Mouse (Mus musculus) CH12.LX (cell line): ENCODE measurements at regions not wholly inside any gene's neighbourhood (a gene's known extent, or its start where the extent isn't known, plus 50 kb on each side); places are given as distances from the start of the nearest gene placed in this dataset.

Experiments
- DNase-seq: peaks from one replicate; pipeline ENCODE4 v3.0.0-alpha.2; 2013; ENCODE audit errors: extremely low read depth
- H3K27ac ChIP-seq: 2 replicates; pipeline ENCODE4 v1.5.1; 2012; ENCODE audit warnings: low read depth, mild to moderate bottlenecking, control low read depth, moderate library complexity; ENCODE audit not compliant: insufficient read depth
- H3K27me3 ChIP-seq: replicated peaks from 2 replicates; pipeline ENCODE3; 2012; ENCODE audit warnings: inconsistent platforms
- H3K36me3 ChIP-seq, 2 experiments: replicated peaks in 1 of 2; 2 replicates each; pipeline versions ENCODE3 to v1.6.1; 2012; ENCODE audit warnings: inconsistent platforms in 1 of 2, low read length in 1 of 2, mild to moderate bottlenecking in 1 of 2, mixed read lengths in 1 of 2, moderate library complexity in 1 of 2; ENCODE audit not compliant: control insufficient read depth in 1 of 2, insufficient read depth in 1 of 2
- H3K4me1 ChIP-seq, 2 experiments: 2 replicates each; pipeline ENCODE4 v1.6.1; 2012; ENCODE audit warnings: inconsistent platforms in 1 of 2, moderate library complexity in 1 of 2; ENCODE audit not compliant: insufficient read depth in 2 of 2, control insufficient read depth in 1 of 2
- H3K4me2 ChIP-seq: 2 replicates; pipeline ENCODE4 v1.6.1; 2012; ENCODE audit warnings: low read depth, mild to moderate bottlenecking, control low read depth; ENCODE audit not compliant: poor library complexity, insufficient read depth, severe bottlenecking
- H3K4me3 ChIP-seq, 3 experiments: fragments of 150-350 bp in 1 of 3; sonication (generic) in 1 of 3; replicated peaks in 1 of 3; 2 replicates each; pipeline versions ENCODE3 to v1.5.1; 2011 to 2012; ENCODE audit warnings: low read depth in 2 of 3, low read length in 2 of 3, mild to moderate bottlenecking in 2 of 3, moderate library complexity in 2 of 3, control low read depth in 1 of 3, improper control_type of control experiment in 1 of 3, inconsistent platforms in 1 of 3, mixed read lengths in 1 of 3; ENCODE audit not compliant: poor library complexity in 1 of 3
- H3K79me2 ChIP-seq: replicated peaks from 2 replicates; pipeline ENCODE4 v1.6.1; 2012; ENCODE audit warnings: mild to moderate bottlenecking, moderate library complexity; ENCODE audit not compliant: control insufficient read depth, poor library complexity, insufficient read depth, severe bottlenecking; ENCODE audit errors: extremely low read depth
- H3K9ac ChIP-seq: 2 replicates; pipeline ENCODE4 v1.6.1; 2012; ENCODE audit warnings: low read depth, mild to moderate bottlenecking, control low read depth, moderate library complexity; ENCODE audit not compliant: insufficient read depth
- H3K9me3 ChIP-seq: replicated peaks from 2 replicates; pipeline ENCODE3; 2012; ENCODE audit warnings: low read length, inconsistent platforms, mixed read lengths
- BHLHE40 ChIP-seq: IDR thresholded peaks from 2 replicates; pipeline ENCODE4 v1.6.1; 2011; ENCODE audit warnings: mild to moderate bottlenecking, low read depth, low read length, improper control_type of control experiment
- CHD1 ChIP-seq: IDR thresholded peaks from 2 replicates; pipeline ENCODE4 v1.6.1; 2012; ENCODE audit warnings: low read depth, low read length, improper control_type of control experiment, inconsistent platforms
- E2F4 ChIP-seq: IDR thresholded peaks from 2 replicates; pipeline ENCODE4 v1.6.1; 2011; ENCODE audit warnings: low read depth, low read length, improper control_type of control experiment; ENCODE audit not compliant: insufficient replicate concordance
- ETS1 ChIP-seq: conservative IDR thresholded peaks from 2 replicates; pipeline ENCODE4 v1.6.1; 2012; ENCODE audit warnings: low read depth, mild to moderate bottlenecking, inconsistent platforms, low read length, improper control_type of control experiment, moderate library complexity
- GABPA ChIP-seq: IDR thresholded peaks from 2 replicates; pipeline ENCODE4 v1.6.1; 2012; ENCODE audit warnings: low read depth, low read length, improper control_type of control experiment, inconsistent platforms; ENCODE audit not compliant: insufficient replicate concordance
- HCFC1 ChIP-seq: IDR thresholded peaks from 2 replicates; pipeline ENCODE4 v1.6.1; 2012; ENCODE audit warnings: low read depth, mild to moderate bottlenecking, inconsistent platforms, low read length, improper control_type of control experiment
- JUN ChIP-seq: IDR thresholded peaks from 2 replicates; pipeline ENCODE4 v1.6.1; 2011; ENCODE audit warnings: low read depth, mild to moderate bottlenecking, low read length, improper control_type of control experiment, moderate library complexity; ENCODE audit not compliant: insufficient read depth
- JUND ChIP-seq: conservative IDR thresholded peaks from 2 replicates; pipeline ENCODE4 v1.6.1; 2011; ENCODE audit warnings: low read depth, low read length, improper control_type of control experiment
- KAT2A ChIP-seq: IDR thresholded peaks from 2 replicates; pipeline ENCODE4 v1.6.1; 2012; ENCODE audit warnings: low read length, improper control_type of control experiment, inconsistent platforms; ENCODE audit not compliant: insufficient replicate concordance
- MAFK ChIP-seq: IDR thresholded peaks from 2 replicates; pipeline ENCODE4 v1.6.1; 2011; ENCODE audit warnings: low read length, improper control_type of control experiment; ENCODE audit not compliant: insufficient replicate concordance
- MAX ChIP-seq: IDR thresholded peaks from 2 replicates; pipeline ENCODE4 v1.6.1; 2011; ENCODE audit warnings: low read length, improper control_type of control experiment
- MEF2A ChIP-seq: IDR thresholded peaks from 2 replicates; pipeline ENCODE4 v1.6.1; 2014; ENCODE audit warnings: low read depth, mild to moderate bottlenecking, inconsistent platforms, low read length, improper control_type of control experiment, borderline replicate concordance
- MXI1 ChIP-seq: IDR thresholded peaks from 2 replicates; pipeline ENCODE4 v1.6.1; 2011; ENCODE audit warnings: mild to moderate bottlenecking, low read depth, low read length, improper control_type of control experiment
- MYC ChIP-seq: IDR thresholded peaks from 2 replicates; pipeline ENCODE4 v1.6.1; 2011; ENCODE audit warnings: low read depth, mild to moderate bottlenecking, improper control_type of control experiment, low read length
- PAX5 ChIP-seq: IDR thresholded peaks from 2 replicates; pipeline ENCODE4 v1.6.1; 2012; ENCODE audit warnings: low read length, inconsistent platforms, mixed read lengths
- POLR2AphosphoS2 ChIP-seq: IDR thresholded peaks from 2 replicates; pipeline ENCODE4 v1.6.1; 2011; ENCODE audit warnings: low read depth, low read length, improper control_type of control experiment
- TBP ChIP-seq: conservative IDR thresholded peaks from 2 replicates; pipeline ENCODE4 v1.6.1; 2011; ENCODE audit warnings: low read depth, low read length, improper control_type of control experiment
- TCF12 ChIP-seq: IDR thresholded peaks from 2 replicates; pipeline ENCODE4 v1.6.1; 2014; ENCODE audit warnings: low read depth, mild to moderate bottlenecking, inconsistent platforms, low read length, improper control_type of control experiment
- UBTF ChIP-seq: IDR thresholded peaks from 2 replicates; pipeline ENCODE4 v1.6.1; 2012; ENCODE audit warnings: low read depth, mild to moderate bottlenecking, inconsistent platforms, low read length, improper control_type of control experiment, moderate library complexity
- USF1 ChIP-seq: IDR thresholded peaks from 2 replicates; pipeline ENCODE4 v1.6.1; 2014; ENCODE audit warnings: low read depth, mild to moderate bottlenecking, inconsistent platforms, low read length, improper control_type of control experiment
- ZC3H11A ChIP-seq: IDR thresholded peaks from 2 replicates; pipeline ENCODE4 v1.6.1; 2012; ENCODE audit warnings: low read depth, mild to moderate bottlenecking, inconsistent platforms, low read length, improper control_type of control experiment
- ZKSCAN1 ChIP-seq: IDR thresholded peaks from 2 replicates; pipeline ENCODE4 v1.6.1; 2012; ENCODE audit warnings: low read depth, inconsistent platforms, low read length, improper control_type of control experiment, borderline replicate concordance
- ZMIZ1 ChIP-seq: IDR thresholded peaks from 2 replicates; pipeline ENCODE4 v1.6.1; 2012; ENCODE audit warnings: low read depth, mild to moderate bottlenecking, inconsistent platforms, low read length, improper control_type of control experiment
- dilution Hi-C: fragments of 300-500 bp; cut with MboI; formaldehyde crosslinking; loops from 2 replicates; pipeline ENCODE4 v1.14.3; 2020; ENCODE audit warnings: low sequenced_read_pairs; ENCODE audit not compliant: extremely low pct_unique_long_range_greater_than_20kb, extremely low pct_ligation_motif_present
- in situ Hi-C: fragments of 300-500 bp; cut with MboI; formaldehyde crosslinking; loops from 3 replicates; pipeline ENCODE4 v1.14.3; 2019; ENCODE audit warnings: low sequenced_read_pairs, low pct_ligation_motif_present, low pct_unique_long_range_greater_than_20kb, mixed read lengths

GRCm38 (mm10) chr10:56469895-56470294 lies 92.8 kb downstream of the Gja1 start:
- dilution Hi-C loops (no loop called here), in situ Hi-C loops (no loop called here)
- no peaks in the 10 kb centered on the region for H3K4me1 ChIP-seq
- DNase-seq = no peak
- no peak for TF ChIP-seq PAX5
- no peak for TF ChIP-seq MXI1
- TF ChIP-seq TCF12 = no peak
- TF ChIP-seq KAT2A = no peak
- TF ChIP-seq MAX = no peak
- no peak for TF ChIP-seq ZC3H11A
- no peak for TF ChIP-seq MYC
- no peak for TF ChIP-seq HCFC1
- no peak for TF ChIP-seq GABPA
- TF ChIP-seq POLR2AphosphoS2 = no peak
- no peak for TF ChIP-seq E2F4
- no peak for TF ChIP-seq JUND
- no peak for TF ChIP-seq TBP
- TF ChIP-seq JUN = no peak
- TF ChIP-seq ZKSCAN1 = no peak
- TF ChIP-seq MAFK = no peak
- TF ChIP-seq USF1 = no peak
- no peak for TF ChIP-seq ETS1
- no peak overlapping the region for H3K4me3 ChIP-seq
- H3K4me2 ChIP-seq = no peak overlapping the region
- no peak overlapping the region for H3K9ac ChIP-seq
- no peaks in the 10 kb centered on the region for H3K9me3 ChIP-seq
- H3K36me3 ChIP-seq = no peaks in the 10 kb centered on the region
- H3K27ac ChIP-seq = no peak overlapping the region
- H3K27me3 ChIP-seq = no peaks in the 10 kb centered on the region
- no peaks in the 10 kb centered on the region for H3K79me2 ChIP-seq

- in situ Hi-C loops = no loop called here
- Histone ChIP-seq H3K9ac (no peak overlapping the region), H3K36me3 (no peaks in the 10 kb centered on the region), H3K27ac (no peak overlapping the region)
- no peak for TF ChIP-seq BHLHE40
- no peak for TF ChIP-seq ZC3H11A
- no peak for TF ChIP-seq MXI1
- TF ChIP-seq CHD1 = no peak
- TF ChIP-seq MAFK = no peak
- no peak for TF ChIP-seq MEF2A
- no peak for TF ChIP-seq POLR2AphosphoS2
- TF ChIP-seq UBTF = no peak
- no peak for TF ChIP-seq HCFC1
- TF ChIP-seq MYC = no peak
- TF ChIP-seq TBP = no peak
- TF ChIP-seq ZMIZ1 = no peak
- TF ChIP-seq, all 38 proteins: peak for 0
- H3K27me3 ChIP-seq = no peaks in the 10 kb centered on the region
- no peak for DNase-seq
- dilution Hi-C loops = no loop called here
- no peak overlapping the region for H3K4me3 ChIP-seq
- H3K9me3 ChIP-seq = no peaks in the 10 kb centered on the region
- no peak overlapping the region for H3K4me2 ChIP-seq
- H3K79me2 ChIP-seq = no peaks in the 10 kb centered on the region
- peaks cover 3 to 7% of the 10 kb centered on the region in 2 experiments; a peak in 1 of 4 replicates for H3K4me1 ChIP-seq
Measured at GRCm38 (mm10) chr10:56474951-56475350, 97.8 kb downstream of the Gja1 start.
